Mouse (Mus musculus) intestine, embryonic 16.5 days (tissue): ENCODE results near the gene Adgre1. TPM values are rescaled to one million over a fixed set of nuclear protein-coding genes. Genes with fewer than 3 reads are reported as not detected.

Experiments used
- ATAC-seq: fragments of 200-750 bp; cut with Nextera tagmentation; 2 replicates; pipeline ENCODE4 v1.8.0; 2017; ENCODE audit warnings: moderate TSS enrichment, moderate library complexity
- H3K27ac ChIP-seq: fragments of 300-500 bp; sonication (generic); 2 replicates; pipeline ENCODE4 v1.5.1; 2014; ENCODE audit warnings: mild to moderate bottlenecking, low read length
- H3K27me3 ChIP-seq: fragments of 300-500 bp; sonication (generic); replicated peaks from 2 replicates; pipeline ENCODE4 v1.6.1; 2014; ENCODE audit warnings: low read length, control low read depth, mixed read lengths; ENCODE audit not compliant: control insufficient read depth, insufficient read depth
- H3K36me3 ChIP-seq: fragments of 300-500 bp; sonication (generic); 2 replicates; pipeline ENCODE4 v1.6.1; 2014; ENCODE audit warnings: low read length, control low read depth; ENCODE audit not compliant: control insufficient read depth, insufficient read depth
- H3K4me1 ChIP-seq: fragments of 300-500 bp; sonication (generic); 2 replicates; pipeline ENCODE4 v1.6.1; 2014; ENCODE audit warnings: low read length, control low read depth, mixed read lengths; ENCODE audit not compliant: control insufficient read depth, insufficient read depth
- H3K4me2 ChIP-seq: fragments of 300-500 bp; sonication (generic); 2 replicates; pipeline ENCODE4 v1.6.1; 2014; ENCODE audit warnings: low read depth, low read length, control low read depth
- H3K4me3 ChIP-seq: fragments of 300-500 bp; sonication (generic); 2 replicates; pipeline ENCODE4 v1.5.1; 2014; ENCODE audit warnings: mild to moderate bottlenecking, low read length
- H3K9ac ChIP-seq: fragments of 300-500 bp; sonication (generic); 2 replicates; pipeline ENCODE4 v1.6.1; 2014; ENCODE audit warnings: low read depth, low read length
- H3K9me3 ChIP-seq: fragments of 300-500 bp; sonication (generic); 2 replicates; pipeline ENCODE4 v1.6.1; 2016; ENCODE audit warnings: low read length, control low read depth; ENCODE audit not compliant: control insufficient read depth
- WGBS: fragments of 180-500 bp; shearing (Covaris S2); extraction: QIAGEN DNeasy Blood & Tissue Kit; methylation state at CpG from one replicate; pipeline ENCODE4 v1.1.7; 2014; 5-methylcytosine and 5-hydroxymethylcytosine counted together
- polyA plus RNA-seq: library from polyadenylated mRNA; unstranded; fragments of >200 nt; fragmentation: Nextera tagmentation; extraction: Ambion mirVana; gene quantifications from 2 replicates; pipeline ENCODE4 v1.2.1, GENCODE M21; 2015

Gene Adgre1
- polyA plus RNA-seq, 1 experiment from 2014 or later: 6.3 TPM

- 89% methylated on average over 9 of the region's 9 CpGs for WGBS
- H3K4me3 ChIP-seq: no peak overlapping the region
- no peak for ATAC-seq
- H3K9ac ChIP-seq: no peak overlapping the region
- no peaks in the 10 kb centered on the region for H3K4me1 ChIP-seq
- H3K36me3 ChIP-seq: no peaks in the 10 kb centered on the region
- H3K27ac ChIP-seq: no peak overlapping the region
- no peak overlapping the region for H3K4me2 ChIP-seq
- H3K9me3 ChIP-seq: no peaks in the 10 kb centered on the region
- no peaks in the 10 kb centered on the region for H3K27me3 ChIP-seq
Measured at GRCm38 (mm10) chr17:57351107-57351506, 7.4 kb upstream of the Adgre1 start.

DNA sequence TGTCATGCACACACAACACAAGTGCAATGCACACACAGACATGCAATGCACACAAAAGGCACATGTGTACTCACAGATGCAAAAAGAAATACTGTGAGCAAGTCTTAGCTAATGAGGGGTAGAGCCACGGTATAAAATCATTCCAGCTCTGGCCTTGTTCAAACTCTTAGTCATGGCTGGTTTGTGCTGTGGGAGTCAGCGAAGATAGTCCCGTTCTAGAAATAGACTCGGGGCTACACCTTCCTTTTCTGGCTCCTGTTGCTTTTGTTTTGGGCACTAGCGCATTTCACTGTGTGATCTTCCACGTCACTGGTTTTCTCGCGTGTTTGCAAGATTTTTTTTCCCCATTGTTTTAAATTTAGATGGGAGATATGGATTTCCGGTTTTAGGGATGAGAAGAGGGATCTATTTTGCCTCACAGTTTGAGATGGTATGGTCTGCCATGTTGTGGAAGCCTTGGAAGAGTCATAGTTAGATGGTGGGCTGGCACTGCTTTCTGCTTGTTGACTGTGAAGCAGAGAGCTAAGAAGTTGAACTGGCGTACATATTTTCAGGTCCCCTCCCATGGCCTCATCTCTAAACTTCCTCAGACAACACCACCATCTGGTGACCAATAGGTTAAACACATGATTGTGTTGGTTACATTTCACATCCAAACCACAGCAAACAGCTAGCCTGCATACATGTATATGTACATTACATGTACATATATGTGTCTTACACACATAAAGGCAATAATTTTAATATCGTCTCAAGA is 1.2 kb downstream of the Adgre1 start:
- WGBS: 86% methylated on average over 11 of the region's 11 CpGs
- no peaks in the 10 kb centered on the region for H3K4me1 ChIP-seq
- ATAC-seq: no peak

More for the DNA sequence above, 1.2 kb downstream of the Adgre1 start:
- no peaks in the 10 kb centered on the region for H3K27me3 ChIP-seq
- no peak overlapping the region for H3K9ac ChIP-seq
- H3K9me3 ChIP-seq: no peaks in the 10 kb centered on the region
- H3K4me3 ChIP-seq: no peak overlapping the region
- H3K27ac ChIP-seq: no peak overlapping the region
- no peaks in the 10 kb centered on the region for H3K36me3 ChIP-seq
- no peak overlapping the region for H3K4me2 ChIP-seq

Other genes with a start within 250 kb of the Adgre1 start
- not detected in 2 replicates for gene Cd70, start 208.9 kb upstream of the Adgre1 start, polyA plus RNA-seq
- 0.21 and 0.43 TPM in 2 replicates for gene Tnfsf14, start 164.5 kb upstream of the Adgre1 start, polyA plus RNA-seq
- 5.0 and 8.2 TPM in 2 replicates for gene C3, start 130.6 kb upstream of the Adgre1 start, polyA plus RNA-seq
- 34.9 and 37.0 TPM in 2 replicates for gene Gpr108, start 110.2 kb upstream of the Adgre1 start, polyA plus RNA-seq
- 46.9 and 47.4 TPM in 2 replicates for gene Trip10, start 109.2 kb upstream of the Adgre1 start, polyA plus RNA-seq
- 2.4 and 2.8 TPM in 2 replicates for gene Vav1, start 79.6 kb upstream of the Adgre1 start, polyA plus RNA-seq
- gene Vmn2r120, start 186.8 kb downstream of the Adgre1 start, polyA plus RNA-seq: not detected in 2 replicates